Mouse (Mus musculus) C2C12 (cell line): ENCODE measurements around the gene Plin2. TPM values are rescaled to one million over a fixed set of nuclear protein-coding genes. Genes with fewer than 3 reads are reported as not detected.

Experiments used
- H3K27me3 ChIP-seq: one replicate; pipeline ENCODE4 v1.6.1; 2011; ENCODE audit not compliant: control insufficient read depth, insufficient read depth, insufficient read length
- H3K36me3 ChIP-seq: one replicate; pipeline ENCODE4 v1.6.1; 2011; ENCODE audit not compliant: control insufficient read depth, insufficient read depth
- H3K4me3 ChIP-seq: one replicate; pipeline ENCODE4 v1.5.1; 2011; ENCODE audit warnings: mild to moderate bottlenecking, control low read depth; ENCODE audit not compliant: poor library complexity, insufficient read depth, severe bottlenecking
- H3K79me2 ChIP-seq: one replicate; pipeline ENCODE4 v1.6.1; 2011; ENCODE audit not compliant: control insufficient read depth, insufficient read depth
- H3K79me3 ChIP-seq: one replicate; pipeline ENCODE4 v1.6.1; 2011; ENCODE audit warnings: low read depth, control low read depth
- H3ac ChIP-seq: one replicate; pipeline ENCODE3; 2011; ENCODE audit warnings: low read depth; ENCODE audit not compliant: control insufficient read depth, insufficient read length
- CEBPB ChIP-seq: IDR thresholded peaks from one replicate; pipeline ENCODE4 v1.6.1; 2011; ENCODE audit warnings: low read depth, mild to moderate bottlenecking, control low read depth, moderate library complexity
- CTCF ChIP-seq: IDR thresholded peaks from one replicate; pipeline ENCODE4 v1.5.1; 2011; ENCODE audit not compliant: control insufficient read depth, insufficient read depth, insufficient read length
- FOSL1 ChIP-seq: IDR thresholded peaks from one replicate; pipeline ENCODE4 v1.8.0; 2011; ENCODE audit warnings: mild to moderate bottlenecking, low read length; ENCODE audit not compliant: poor library complexity, insufficient read depth, severe bottlenecking
- MAX ChIP-seq: IDR thresholded peaks from one replicate; pipeline ENCODE4 v1.6.1; 2011; ENCODE audit warnings: mild to moderate bottlenecking, control low read depth
- MYOD1 ChIP-seq: IDR thresholded peaks from one replicate; pipeline ENCODE4 v1.6.1; 2011; ENCODE audit warnings: low read depth; ENCODE audit not compliant: control insufficient read depth, insufficient read length
- MYOG ChIP-seq: IDR thresholded peaks from one replicate; pipeline ENCODE4 v1.6.1; 2011; ENCODE audit not compliant: control insufficient read depth, insufficient read length; ENCODE audit errors: extremely low read depth
- USF1 ChIP-seq: IDR thresholded peaks from one replicate; pipeline ENCODE4 v1.6.1; 2011; ENCODE audit warnings: low read depth, mild to moderate bottlenecking, control low read depth, moderate library complexity
- long read RNA-seq, 2 experiments: library from polyadenylated mRNA; unstranded; transcript quantifications; one replicate each; pipeline ENCODE4 v2.0.0; 2019 to 2020
- polyA plus RNA-seq: library from polyadenylated mRNA; unstranded; fragments of >200 nt; fragmentation: generic; extraction: Trizol; gene quantifications from one replicate; pipeline ENCODE4 v1.2.1, GENCODE M21; 2012; ENCODE audit warnings: missing spikeins

Gene Plin2
- polyA plus RNA-seq = 537 TPM
- long read RNA-seq, experiment 1, transcript Plin2-201 (8 exons, 1,888 nt) = major isoform, 231 of 317 reads
- long read RNA-seq, experiment 1, transcript Plin2-203 (2 exons, 817 nt) = minor isoform, 7 of 317 reads
- long read RNA-seq, experiment 1, partial matches to known transcripts = 23 of 317 reads
- long read RNA-seq, experiment 1, other reads (novel, unspliced or antisense) = 56 of 317 reads
- long read RNA-seq, experiment 2, transcript Plin2-201 (8 exons, 1,888 nt) = major isoform, 1,340 of 1,425 reads
- long read RNA-seq, experiment 2, partial matches to known transcripts = 14 of 1,425 reads
- long read RNA-seq, experiment 2, other reads (novel, unspliced or antisense) = 69 of 1,425 reads

- Histone ChIP-seq H3K79me2 (peaks cover 45% of the 10 kb centered on the region), H3K27me3 (no peaks in the 10 kb centered on the region), H3K36me3 (peaks cover 35% of the 10 kb centered on the region), H3ac (peak within 1 kb of the TSS; percentile 79), H3K79me3 (peaks cover 34% of the 10 kb centered on the region), H3K4me3 (peak within 1 kb of the TSS; percentile 55)
- TF ChIP-seq MYOD1 (no peak), MAX (peak; percentile 75), CTCF (no peak), USF1 (peak; percentile 93)
Measured at GRCm38 (mm10) chr4:86669780-86670201, at the start of gene Plin2. Gene Plin2 (minus strand): TSS chr4:86670060.

- Histone ChIP-seq H3ac (no peak overlapping the region), H3K4me3 (no peak overlapping the region), H3K36me3 (no peaks in the 10 kb centered on the region), H3K27me3 (no peaks in the 10 kb centered on the region), H3K79me3 (no peaks in the 10 kb centered on the region), H3K79me2 (no peaks in the 10 kb centered on the region)
- TF ChIP-seq MYOD1 (no peak), USF1 (no peak), CEBPB (no peak), MYOG (no peak), CTCF (no peak), FOSL1 (no peak), MAX (no peak)
Measured at GRCm38 (mm10) chr4:86718878-86719577, 49.2 kb upstream of the Plin2 start.

GRCm38 (mm10) chr4:86717176-86717575 lies 47.3 kb upstream of the Plin2 start:
- Histone ChIP-seq H3K36me3 (no peaks in the 10 kb centered on the region), H3K79me3 (no peaks in the 10 kb centered on the region), H3K4me3 (no peak overlapping the region), H3ac (no peak overlapping the region), H3K79me2 (no peaks in the 10 kb centered on the region), H3K27me3 (no peaks in the 10 kb centered on the region)
- TF ChIP-seq MAX (no peak), MYOD1 (no peak), CTCF (no peak), MYOG (no peak), USF1 (no peak), FOSL1 (no peak), CEBPB (no peak)

- H3K36me3 ChIP-seq = no peaks in the 10 kb centered on the region
- H3ac ChIP-seq = no peak overlapping the region
- H3K79me2 ChIP-seq = no peaks in the 10 kb centered on the region
- no peaks in the 10 kb centered on the region for H3K27me3 ChIP-seq
- no peaks in the 10 kb centered on the region for H3K79me3 ChIP-seq
- no peak overlapping the region for H3K4me3 ChIP-seq
- TF ChIP-seq CTCF (no peak), MYOD1 (no peak), USF1 (no peak), CEBPB (no peak), MAX (no peak), MYOG (no peak)
Measured at GRCm38 (mm10) chr4:86715341-86715740, 45.5 kb upstream of the Plin2 start.

GRCm38 (mm10) chr4:86713518-86713917 lies 43.7 kb upstream of the Plin2 start:
- Histone ChIP-seq H3K36me3 (no peaks in the 10 kb centered on the region), H3K79me3 (no peaks in the 10 kb centered on the region), H3K4me3 (no peak overlapping the region), H3K27me3 (no peaks in the 10 kb centered on the region), H3ac (no peak overlapping the region), H3K79me2 (no peaks in the 10 kb centered on the region)
- TF ChIP-seq CTCF = no peak
- TF ChIP-seq USF1 = no peak
- TF ChIP-seq CEBPB = no peak
- TF ChIP-seq MAX = no peak
- no peak for TF ChIP-seq MYOG
- TF ChIP-seq MYOD1 = no peak
- TF ChIP-seq FOSL1 = no peak
